Mouse (Mus musculus) limb, embryonic 14.5 days (tissue): ENCODE measurements at regions not wholly inside any gene's neighbourhood (a gene's known extent, or its start where the extent isn't known, plus 50 kb on each side); places are given as distances from the start of the nearest gene placed in this dataset.

Experiments
- ATAC-seq: fragments of 200-750 bp; cut with Nextera tagmentation; 2 replicates; pipeline ENCODE4 v1.8.0; 2017; ENCODE audit warnings: low read depth, moderate number of reproducible peaks, moderate TSS enrichment; ENCODE audit not compliant: low FRiP score
- DNase-seq: peaks from one replicate; pipeline ENCODE4 v3.0.0-alpha.2; 2015; ENCODE audit warnings: low spot score
- H3K27ac ChIP-seq: fragments of 300-500 bp; sonication (generic); replicated peaks from 2 replicates; pipeline ENCODE4 v1.5.1; 2014; ENCODE audit warnings: low read depth, mild to moderate bottlenecking, low read length, moderate library complexity, mixed read lengths
- H3K27me3 ChIP-seq: fragments of 300-500 bp; sonication (generic); 2 replicates; pipeline ENCODE4 v1.6.1; 2014; ENCODE audit warnings: low read length, mixed read lengths; ENCODE audit not compliant: control insufficient read depth, insufficient read depth
- H3K36me3 ChIP-seq: fragments of 300-500 bp; sonication (generic); 2 replicates; pipeline ENCODE4 v1.6.1; 2014; ENCODE audit warnings: mild to moderate bottlenecking, low read length, moderate library complexity, mixed read lengths; ENCODE audit not compliant: control insufficient read depth, insufficient read depth
- H3K4me1 ChIP-seq: fragments of 300-500 bp; sonication (generic); 2 replicates; pipeline ENCODE4 v1.6.1; 2014; ENCODE audit warnings: antibody characterized with exemption, low read length, mixed read lengths; ENCODE audit not compliant: control insufficient read depth, insufficient read depth
- H3K4me2 ChIP-seq: fragments of 300-500 bp; sonication (generic); replicated peaks from 2 replicates; pipeline ENCODE4 v1.6.1; 2014; ENCODE audit warnings: low read depth, mild to moderate bottlenecking, low read length, moderate library complexity; ENCODE audit not compliant: severe bottlenecking
- H3K4me3 ChIP-seq: fragments of 300-500 bp; sonication (generic); replicated peaks from 2 replicates; pipeline ENCODE4 v1.5.1; 2014; ENCODE audit warnings: low read length
- H3K9ac ChIP-seq: fragments of 300-500 bp; sonication (generic); 2 replicates; pipeline ENCODE4 v1.6.1; 2014; ENCODE audit warnings: mild to moderate bottlenecking, low read depth, low read length, moderate library complexity; ENCODE audit not compliant: severe bottlenecking
- H3K9me3 ChIP-seq: fragments of 300-500 bp; sonication (generic); 2 replicates; pipeline ENCODE4 v1.6.1; 2016; ENCODE audit warnings: low read length; ENCODE audit not compliant: control insufficient read depth
- POLR2A ChIP-seq: fragments of 200-500 bp; IDR thresholded peaks from 2 replicates; pipeline ENCODE4 v1.8.0; 2012; ENCODE audit warnings: inconsistent platforms, mild to moderate bottlenecking, moderate library complexity, borderline replicate concordance; ENCODE audit not compliant: insufficient read depth, insufficient read length; ENCODE audit errors: extremely low read depth
- WGBS: fragments of 180-500 bp; shearing (Covaris S2); extraction: QIAGEN DNeasy Blood & Tissue Kit; methylation state at CpG from one replicate; pipeline ENCODE4 v1.1.7; 2014; 5-methylcytosine and 5-hydroxymethylcytosine counted together

DNA sequence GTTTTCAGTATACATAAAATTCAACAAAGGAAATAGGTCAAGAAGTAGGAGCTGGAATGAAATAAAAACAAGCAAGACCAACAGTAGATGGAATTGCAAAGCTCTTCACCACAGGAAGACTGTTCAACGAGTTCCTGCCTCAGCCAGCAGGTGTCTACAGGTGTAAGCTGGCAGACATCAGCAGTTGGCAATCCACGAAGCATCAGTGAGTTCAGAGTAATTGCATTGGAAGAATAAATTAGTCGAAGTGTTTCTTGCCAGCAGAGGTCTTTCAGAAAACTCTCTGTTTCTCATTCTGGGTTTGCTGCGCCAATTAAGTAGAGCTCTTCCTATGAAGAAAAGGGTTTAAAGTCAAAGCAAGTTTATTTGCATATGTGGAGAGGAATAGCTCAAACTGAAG is 925.7 kb upstream of the Mdga2 start:
- no peaks in the 10 kb centered on the region for H3K36me3 ChIP-seq
- 41% methylated on average over 4 of the region's 4 CpGs for WGBS
- H3K4me1 ChIP-seq = no peaks in the 10 kb centered on the region
- H3K9me3 ChIP-seq = no peaks in the 10 kb centered on the region
- H3K27ac ChIP-seq = no peak overlapping the region
- no peak overlapping the region for H3K4me2 ChIP-seq
- ATAC-seq (no peak), DNase-seq (no peak)
- H3K4me3 ChIP-seq = no peak overlapping the region
- H3K9ac ChIP-seq = no peak overlapping the region
- TF ChIP-seq POLR2A = no peak
- H3K27me3 ChIP-seq = no peaks in the 10 kb centered on the region

- DNase-seq = no peak
Measured at GRCm38 (mm10) chr12:68139831-68140230, 917.5 kb upstream of the Mdga2 start.

DNA sequence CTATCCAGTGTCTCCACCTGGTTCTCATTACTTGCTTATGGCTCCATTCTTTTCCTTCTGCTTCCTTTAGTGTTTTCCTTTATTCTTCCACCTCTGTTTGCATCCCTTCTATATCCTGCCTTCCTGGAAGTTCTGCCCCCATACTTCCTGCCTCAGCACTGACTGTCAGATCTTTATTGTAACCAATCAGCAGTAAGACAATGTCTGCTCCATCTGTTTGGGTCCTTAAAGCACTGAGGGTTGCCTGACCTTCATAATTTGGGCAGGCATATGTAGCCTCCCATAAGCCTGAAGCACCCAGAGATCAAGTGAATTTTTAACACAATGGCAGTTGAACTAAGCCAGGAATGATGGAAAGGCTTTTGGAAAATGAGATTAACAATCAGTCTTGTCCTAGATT is 909.4 kb upstream of the Mdga2 start:
- no peaks in the 10 kb centered on the region for H3K36me3 ChIP-seq
- H3K4me3 ChIP-seq = no peak overlapping the region
- H3K4me2 ChIP-seq = no peak overlapping the region
- no peaks in the 10 kb centered on the region for H3K4me1 ChIP-seq
- H3K9ac ChIP-seq = no peak overlapping the region
- no peaks in the 10 kb centered on the region for H3K9me3 ChIP-seq
- ATAC-seq (no peak), DNase-seq (no peak)
- TF ChIP-seq POLR2A = no peak
- H3K27me3 ChIP-seq = no peaks in the 10 kb centered on the region
- H3K27ac ChIP-seq = no peak overlapping the region

More at GRCm38 (mm10) chr12:68139831-68140230, 917.5 kb upstream of the Mdga2 start:
- H3K9me3 ChIP-seq = no peaks in the 10 kb centered on the region
- H3K27me3 ChIP-seq = no peaks in the 10 kb centered on the region
- H3K9ac ChIP-seq = no peak overlapping the region
- no peak overlapping the region for H3K4me2 ChIP-seq
- H3K36me3 ChIP-seq = no peaks in the 10 kb centered on the region
- H3K27ac ChIP-seq = no peak overlapping the region
- ATAC-seq = no peak
- no peak overlapping the region for H3K4me3 ChIP-seq
- H3K4me1 ChIP-seq = no peaks in the 10 kb centered on the region
- 78% methylated on average over 6 of the region's 6 CpGs for WGBS
- TF ChIP-seq POLR2A = no peak

- H3K27ac ChIP-seq = no peak overlapping the region
- no peaks in the 10 kb centered on the region for H3K27me3 ChIP-seq
- no peaks in the 10 kb centered on the region for H3K4me1 ChIP-seq
- H3K36me3 ChIP-seq = no peaks in the 10 kb centered on the region
- no peak overlapping the region for H3K4me3 ChIP-seq
- no peak overlapping the region for H3K4me2 ChIP-seq
- TF ChIP-seq POLR2A = no peak
- no peaks in the 10 kb centered on the region for H3K9me3 ChIP-seq
- no peak for ATAC-seq
- 64% methylated on average over 1 of the region's 1 CpGs for WGBS
- no peak overlapping the region for H3K9ac ChIP-seq
- DNase-seq = no peak
Measured at GRCm38 (mm10) chr12:68115762-68116161, 893.4 kb upstream of the Mdga2 start.
